Mouse (Mus musculus): ENCODE results near the gene Gkn1. TPM values are rescaled to one million over a fixed set of nuclear protein-coding genes. Genes with fewer than 3 reads are reported as not detected.

The Gkn1 gene
- polyA plus RNA-seq, 1 experiment, result not detected

DNA sequence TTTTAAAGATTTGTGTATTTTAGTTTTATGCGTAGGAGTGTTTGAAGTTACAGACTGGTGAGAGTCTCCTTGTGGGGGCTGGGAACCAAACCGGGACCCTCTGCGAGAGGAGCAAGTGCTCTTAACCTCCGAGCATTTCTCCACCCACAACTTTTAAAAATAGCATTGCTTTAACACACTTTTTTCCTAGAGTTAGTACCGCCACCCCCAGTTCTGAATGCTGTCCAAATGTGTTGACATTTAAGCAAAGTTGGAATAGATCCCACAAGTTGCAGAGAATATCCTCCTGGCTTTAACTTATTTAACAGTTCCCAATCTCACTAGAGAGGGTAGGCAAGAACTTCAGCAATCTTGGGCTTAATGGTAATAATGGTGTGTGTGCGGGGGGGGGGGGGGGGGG is 34.0 kb upstream of the Gkn1 start:
- Histone ChIP-seq H3K4me1 (ENCODE audit: control insufficient read depth, insufficient read depth, low read length) (peaks cover 7% of the 10 kb centered on the region), H3K4me3 (ENCODE audit: insufficient read depth, low read length) (no peak overlapping the region), H3K27ac (ENCODE audit: insufficient read depth, low read length) (no peak overlapping the region)
- TF ChIP-seq POLR2A (IDR thresholded peaks at IDR 0.05; ENCODE audit: low read depth, low read length), result no peak
- TF ChIP-seq CTCF (IDR thresholded peaks at IDR 0.05; ENCODE audit: borderline replicate concordance, insufficient read depth, low read length), result no peak

DNA sequence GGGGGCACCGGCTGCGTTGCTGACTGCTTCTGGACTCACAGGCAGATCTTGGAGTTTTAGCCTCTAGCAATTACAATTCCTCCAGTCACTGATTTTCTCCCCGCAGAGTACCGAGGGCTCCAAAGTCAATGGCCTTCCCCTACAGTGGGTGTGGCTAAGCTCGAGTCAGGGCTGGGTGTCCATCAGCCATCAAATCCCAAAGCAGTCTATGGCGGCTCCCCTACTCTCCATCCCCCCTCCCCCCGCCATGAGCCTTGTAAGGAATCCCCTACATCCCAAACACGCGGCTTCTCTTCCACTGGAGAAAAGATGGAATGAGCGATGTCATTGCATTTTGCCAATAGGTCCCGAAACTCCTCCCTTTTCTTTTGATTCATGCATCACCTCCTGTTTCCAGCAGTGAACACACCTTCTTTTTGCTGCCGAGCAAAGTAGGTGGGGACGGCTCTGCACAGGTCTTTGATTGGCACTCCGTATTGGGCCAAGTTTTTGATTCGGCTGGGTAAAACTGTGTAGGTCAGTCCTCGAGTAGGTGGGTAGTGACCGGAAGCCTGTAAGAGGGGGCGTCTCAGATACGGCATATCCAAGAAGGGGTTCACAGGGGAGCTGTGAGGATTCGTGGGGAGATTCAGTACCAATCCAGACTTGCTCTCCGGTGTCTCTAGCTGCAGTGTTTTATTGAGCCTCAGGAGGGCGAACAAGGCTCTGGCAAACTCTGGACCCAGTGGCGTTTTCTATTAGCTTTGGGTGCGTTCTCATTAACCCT is 33.4 kb upstream of the Gkn1 start:
- H3K27ac ChIP-seq (ENCODE audit: insufficient read depth, low read length), result no peak overlapping the region

DNA sequence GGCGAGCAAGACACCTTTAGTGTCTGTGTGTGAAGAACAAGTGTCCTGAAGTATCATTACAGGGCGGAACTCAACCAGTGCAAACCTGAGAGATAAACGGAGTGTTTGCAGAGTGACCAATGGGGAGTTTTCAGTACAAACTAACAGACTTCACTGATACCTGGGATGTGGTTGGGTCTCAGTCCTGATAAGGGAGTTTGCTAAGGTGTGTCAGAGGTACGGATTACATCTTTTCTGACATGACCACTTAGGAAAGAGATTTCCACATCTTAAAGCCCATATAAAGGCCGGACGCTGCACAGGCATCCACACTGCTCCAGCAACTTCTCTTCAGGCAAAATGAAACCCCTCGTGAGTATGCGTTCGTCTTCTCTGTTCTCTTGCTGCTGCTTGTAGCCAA is 22.3 kb upstream of the Gkn1 start, which contains the start of gene Gkn2:
Gkn2 (plus strand) TSS at position 301 of the 400 bp plus-strand sequence.
- no peak within 1 kb of the TSS for H3K4me3 ChIP-seq (ENCODE audit: insufficient read depth, low read length)
- TF ChIP-seq POLR2A (IDR thresholded peaks at IDR 0.05; ENCODE audit: low read depth, low read length), result no peak
- no peak for TF ChIP-seq CTCF (IDR thresholded peaks at IDR 0.05; ENCODE audit: borderline replicate concordance, insufficient read depth, low read length)
- no peaks in the 10 kb centered on the region for H3K4me1 ChIP-seq (ENCODE audit: control insufficient read depth, insufficient read depth, low read length)
- H3K27ac ChIP-seq (ENCODE audit: insufficient read depth, low read length), result no peak within 1 kb of the TSS

More for the DNA sequence above, 33.4 kb upstream of the Gkn1 start:
- Histone ChIP-seq H3K4me3 (ENCODE audit: insufficient read depth, low read length) (no peak overlapping the region), H3K4me1 (ENCODE audit: control insufficient read depth, insufficient read depth, low read length) (peaks cover 7% of the 10 kb centered on the region)
- no peak for TF ChIP-seq CTCF (IDR thresholded peaks at IDR 0.05; ENCODE audit: borderline replicate concordance, insufficient read depth, low read length)
- TF ChIP-seq POLR2A (IDR thresholded peaks at IDR 0.05; ENCODE audit: low read depth, low read length), result no peak

DNA sequence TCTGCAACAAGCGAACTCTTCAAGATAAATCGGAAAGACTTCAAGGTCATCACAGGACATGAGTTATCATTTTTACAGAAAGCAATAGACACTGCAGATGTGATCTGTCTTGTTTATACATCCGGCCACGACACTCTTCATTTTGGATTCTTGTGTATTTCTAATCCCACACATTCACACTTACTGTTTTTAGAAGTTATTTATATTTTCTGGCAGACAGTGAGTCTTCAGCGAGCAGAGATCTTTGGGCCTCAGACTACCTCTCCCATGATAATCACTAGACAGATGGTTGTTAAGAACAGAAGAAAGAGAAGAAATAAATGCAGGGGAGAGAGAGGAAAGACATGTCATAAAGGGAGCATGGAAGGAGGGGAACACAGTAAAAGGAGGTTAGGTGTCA is 18.5 kb upstream of the Gkn1 start:
- H3K4me1 ChIP-seq (ENCODE audit: control insufficient read depth, insufficient read depth, low read length), result no peaks in the 10 kb centered on the region
- no peak for TF ChIP-seq CTCF (IDR thresholded peaks at IDR 0.05; ENCODE audit: borderline replicate concordance, insufficient read depth, low read length)
- no peak for TF ChIP-seq POLR2A (IDR thresholded peaks at IDR 0.05; ENCODE audit: low read depth, low read length)
- H3K27ac ChIP-seq (ENCODE audit: insufficient read depth, low read length), result no peak overlapping the region
- H3K4me3 ChIP-seq (ENCODE audit: insufficient read depth, low read length), result no peak overlapping the region

DNA sequence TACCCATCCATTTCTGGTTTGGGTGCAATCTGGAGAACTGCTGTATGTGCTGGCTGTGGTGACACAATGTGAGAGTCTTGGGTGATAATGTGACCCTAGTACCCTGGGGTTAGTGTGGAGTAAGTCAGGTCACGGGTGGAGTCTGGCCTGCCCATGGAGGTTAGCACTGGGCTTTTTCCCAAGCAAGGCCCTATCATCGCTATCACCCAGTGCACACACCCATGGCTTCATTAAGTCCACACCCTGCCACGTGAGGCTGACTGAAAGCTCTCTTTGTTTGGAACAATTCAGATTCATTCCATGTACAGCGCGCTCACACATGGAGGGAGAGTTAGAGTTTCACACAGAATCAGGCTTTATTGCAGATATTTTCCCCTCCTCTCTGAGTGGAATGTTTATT is 3.7 kb upstream of the Gkn1 start:
- TF ChIP-seq POLR2A (IDR thresholded peaks at IDR 0.05; ENCODE audit: low read depth, low read length) (no peak), CTCF (IDR thresholded peaks at IDR 0.05; ENCODE audit: borderline replicate concordance, insufficient read depth, low read length) (no peak)
- H3K4me1 ChIP-seq (ENCODE audit: control insufficient read depth, insufficient read depth, low read length), result no peaks in the 10 kb centered on the region
- no peak overlapping the region for H3K27ac ChIP-seq (ENCODE audit: insufficient read depth, low read length)
- no peak overlapping the region for H3K4me3 ChIP-seq (ENCODE audit: insufficient read depth, low read length)

DNA sequence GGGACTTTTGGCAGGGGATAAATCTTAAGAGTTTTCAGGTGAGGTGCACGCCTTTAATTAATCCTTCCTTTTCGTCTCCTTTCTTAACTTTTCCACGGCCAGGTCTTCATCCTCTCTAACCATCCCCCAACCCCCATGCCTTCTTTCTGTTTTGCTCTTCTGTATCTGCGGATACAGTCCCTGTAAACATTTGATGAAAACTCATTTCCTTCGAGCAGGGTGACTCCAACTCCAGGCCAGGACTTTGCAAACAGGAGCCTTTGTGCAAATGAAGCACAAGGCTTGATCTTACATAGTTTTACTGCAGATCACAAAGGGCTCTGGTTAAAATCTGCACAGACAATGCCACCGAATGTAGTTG is 14.8 kb downstream of the Gkn1 start:
- TF ChIP-seq CTCF (IDR thresholded peaks at IDR 0.05; ENCODE audit: borderline replicate concordance, insufficient read depth, low read length) (no peak), POLR2A (IDR thresholded peaks at IDR 0.05; ENCODE audit: low read depth, low read length) (no peak)
- Histone ChIP-seq H3K4me1 (ENCODE audit: control insufficient read depth, insufficient read depth, low read length) (peaks cover 8% of the 10 kb centered on the region; the same call in 1 of the 2 replicates), H3K27ac (ENCODE audit: insufficient read depth, low read length) (no peak overlapping the region), H3K4me3 (ENCODE audit: insufficient read depth, low read length) (no peak overlapping the region)

DNA sequence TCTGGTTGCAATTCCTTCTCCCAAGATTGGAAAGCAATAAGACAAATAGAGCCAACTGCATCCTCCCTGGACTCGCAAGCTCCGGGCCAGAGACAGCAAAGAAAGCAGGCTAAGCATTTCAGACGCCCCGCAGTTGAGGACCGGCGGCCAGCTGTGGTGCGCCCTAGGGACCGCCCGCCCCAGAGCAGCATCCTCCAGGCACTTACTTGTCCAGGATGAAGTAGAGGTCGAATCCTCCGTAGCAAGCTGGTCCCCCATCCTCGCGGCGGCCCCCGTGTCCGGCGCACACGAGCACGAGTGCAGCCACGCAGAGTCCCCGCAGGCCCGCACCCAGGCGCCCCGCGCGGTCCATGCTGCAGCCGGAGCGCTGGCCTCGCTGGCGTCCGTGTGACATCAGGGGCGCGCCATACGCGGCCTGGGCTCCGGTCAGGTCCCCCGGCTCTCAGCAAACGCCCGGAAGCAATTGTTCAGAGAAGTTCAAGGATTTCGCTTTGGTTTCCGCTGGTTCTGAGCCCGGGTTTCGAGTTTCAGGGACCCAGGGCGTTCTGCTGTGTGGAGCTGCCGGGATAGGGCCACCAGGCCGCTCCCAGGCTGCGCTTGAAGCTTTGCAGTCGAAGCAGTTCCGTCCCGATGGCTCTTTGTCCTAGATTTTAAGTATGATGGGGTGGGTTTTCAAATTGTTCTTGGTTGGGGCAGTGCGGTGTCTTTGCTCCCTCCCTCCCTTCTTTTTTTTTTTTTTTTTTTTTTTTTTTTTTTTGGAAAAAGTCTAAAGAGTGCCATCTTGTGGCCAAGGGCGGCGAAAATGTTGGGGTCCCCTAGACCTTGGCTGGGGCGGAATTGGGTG is 15.4 kb downstream of the Gkn1 start, which contains the start of gene Antxr1:
Antxr1 (minus strand) TSS at position 731 of the 844 bp plus-strand sequence.
- peak within 1 kb of the TSS; percentile 96 for H3K27ac ChIP-seq (ENCODE audit: insufficient read depth, low read length)
- peaks cover 13% of the 10 kb centered on the region; the same call in 1 of the 2 replicates for H3K4me1 ChIP-seq (ENCODE audit: control insufficient read depth, insufficient read depth, low read length)
- H3K4me3 ChIP-seq (ENCODE audit: insufficient read depth, low read length), result peak within 1 kb of the TSS; percentile 75
- TF ChIP-seq CTCF (IDR thresholded peaks at IDR 0.05; ENCODE audit: borderline replicate concordance, insufficient read depth, low read length) (no peak), POLR2A (IDR thresholded peaks at IDR 0.05; ENCODE audit: low read depth, low read length) (peak; percentile 83)

DNA sequence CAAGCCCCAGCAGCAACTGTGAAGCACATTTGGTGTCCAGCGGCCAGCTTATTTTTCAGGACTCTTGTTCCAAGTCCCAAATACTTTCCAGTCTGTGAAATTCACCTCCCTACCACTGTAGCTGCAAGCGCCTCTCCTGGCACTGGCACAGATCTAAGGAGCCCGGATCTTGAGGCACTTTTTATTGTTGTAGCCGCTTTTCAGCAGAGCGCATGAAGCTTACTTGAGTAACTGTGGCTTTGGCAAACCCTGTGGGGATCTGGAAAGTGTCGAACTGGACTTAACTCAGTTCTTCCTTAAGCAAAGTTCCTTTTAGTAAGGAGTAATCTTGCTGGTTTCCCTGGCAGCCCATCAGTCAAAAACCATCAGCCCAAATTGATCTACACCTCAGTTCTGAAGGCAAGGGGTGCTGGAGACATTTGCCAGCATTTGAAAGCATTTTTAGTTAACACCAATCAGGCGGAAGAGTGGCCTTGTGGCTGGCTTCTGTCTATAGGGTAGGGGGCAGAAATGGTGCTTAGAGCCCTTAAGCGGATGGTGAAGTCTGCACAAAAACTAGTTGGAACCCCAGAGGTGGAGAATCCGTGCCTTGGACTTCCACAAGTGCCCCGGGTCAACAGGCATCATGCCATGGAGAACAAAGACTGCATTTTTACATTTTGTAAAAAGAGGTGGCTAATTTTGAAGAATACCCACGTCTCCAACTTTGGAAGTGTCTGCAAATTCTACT is 16.2 kb downstream of the Gkn1 start:
- peak overlapping the region; percentile 96 for H3K27ac ChIP-seq (ENCODE audit: insufficient read depth, low read length)
- peaks cover 14% of the 10 kb centered on the region for H3K4me1 ChIP-seq (ENCODE audit: control insufficient read depth, insufficient read depth, low read length)
- peak; percentile 49; the same call in 1 of the 2 replicates for TF ChIP-seq POLR2A (IDR thresholded peaks at IDR 0.05; ENCODE audit: low read depth, low read length)
- no peak for TF ChIP-seq CTCF (IDR thresholded peaks at IDR 0.05; ENCODE audit: borderline replicate concordance, insufficient read depth, low read length)
- peak overlapping the region; percentile 75 for H3K4me3 ChIP-seq (ENCODE audit: insufficient read depth, low read length)

DNA sequence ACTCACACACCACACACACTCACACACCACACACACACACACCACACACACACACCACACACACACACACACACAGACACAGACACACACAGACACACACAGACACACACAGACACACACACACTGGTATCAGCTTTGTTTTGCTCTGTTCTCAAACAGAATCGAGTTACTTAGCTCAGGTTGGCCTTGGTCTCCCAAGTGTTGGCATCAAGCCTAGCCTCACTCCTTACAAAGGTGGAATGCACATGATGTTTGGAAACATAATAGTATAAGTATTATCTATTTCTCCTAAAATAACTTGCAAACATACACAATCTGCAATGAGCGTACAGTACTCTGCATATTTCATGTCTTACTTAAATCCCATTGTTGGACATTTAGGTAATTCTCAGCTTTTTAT is 18.4 kb downstream of the Gkn1 start:
- H3K27ac ChIP-seq (ENCODE audit: insufficient read depth, low read length), result no peak overlapping the region
- H3K4me1 ChIP-seq (ENCODE audit: control insufficient read depth, insufficient read depth, low read length), result peaks cover 21% of the 10 kb centered on the region
- H3K4me3 ChIP-seq (ENCODE audit: insufficient read depth, low read length), result 0 out of 2 replicates have a peak overlapping the region, but pooled peaks have one; percentile 9
- TF ChIP-seq POLR2A (IDR thresholded peaks at IDR 0.05; ENCODE audit: low read depth, low read length) (no peak), CTCF (IDR thresholded peaks at IDR 0.05; ENCODE audit: borderline replicate concordance, insufficient read depth, low read length) (no peak)
